Mouse (Mus musculus): ENCODE results near the gene Camk2g. TPM values are rescaled to one million over a fixed set of nuclear protein-coding genes. Genes with fewer than 3 reads are reported as not detected.
A peak's percentile ranks its signal among the peaks of the same experiment; 100 is the strongest.

Camk2g gene
- polyA plus RNA-seq, 1 experiment from 2014 or later = 140 TPM

DNA sequence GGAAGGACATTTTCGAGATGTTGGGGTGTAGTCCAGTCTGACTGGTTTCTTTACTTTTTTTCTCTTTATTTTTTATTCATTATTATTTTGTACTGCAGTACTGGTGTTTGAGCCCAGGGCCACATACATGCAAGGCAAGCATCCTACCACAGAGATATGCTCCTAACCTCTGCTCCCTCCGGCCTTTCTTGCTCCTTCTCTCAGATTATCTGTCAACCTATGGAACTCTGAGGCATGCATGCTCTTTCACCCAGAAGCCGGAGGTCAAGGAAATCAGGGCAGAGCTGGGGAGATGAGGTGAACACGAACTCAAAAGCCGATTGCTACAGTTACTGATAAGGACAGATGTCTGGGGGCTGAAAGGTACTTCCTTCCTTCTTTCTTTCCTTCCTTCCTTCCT, 10.6 kb upstream of the Camk2g start:
- H3K4me3 ChIP-seq = no peak overlapping the region
- no peak overlapping the region for H3K27ac ChIP-seq
- H3K4me1 ChIP-seq = no peaks in the 10 kb centered on the region
- 80% methylated on average over 5 of the region's 5 CpGs for WGBS
- no peaks in the 10 kb centered on the region for H3K9me3 ChIP-seq
- no peak overlapping the region for H3K9ac ChIP-seq
- no peaks in the 10 kb centered on the region for H3K36me3 ChIP-seq (replicated peaks)
- no peak for ATAC-seq (replicated peaks)
- no peaks in the 10 kb centered on the region for H3K27me3 ChIP-seq (replicated peaks)
- H3K4me2 ChIP-seq = no peak overlapping the region

DNA sequence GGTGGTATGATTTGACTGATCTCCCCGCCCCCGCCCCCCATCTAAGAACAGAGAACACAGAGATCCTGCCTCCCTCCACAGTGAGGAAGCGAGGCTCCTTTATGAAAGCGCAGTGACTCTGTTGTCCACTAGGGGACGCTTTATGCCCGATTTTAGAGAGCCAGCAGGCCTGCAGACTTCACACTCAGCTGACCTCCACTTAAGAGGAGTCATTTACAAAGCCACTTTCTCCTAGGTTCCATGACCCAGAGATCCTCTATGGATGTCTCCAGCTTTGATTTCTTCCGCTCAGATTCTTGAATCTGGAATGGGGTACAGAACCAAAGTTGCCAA, 9.7 kb upstream of the Camk2g start:
- H3K4me1 ChIP-seq = no peaks in the 10 kb centered on the region
- H3K36me3 ChIP-seq (replicated peaks) = no peaks in the 10 kb centered on the region
- H3K27me3 ChIP-seq (replicated peaks) = no peaks in the 10 kb centered on the region
- ATAC-seq (replicated peaks) = peak; percentile 20
- no peak overlapping the region for H3K27ac ChIP-seq
- no peak overlapping the region for H3K9ac ChIP-seq
- H3K4me2 ChIP-seq = no peak overlapping the region
- H3K9me3 ChIP-seq = no peaks in the 10 kb centered on the region
- H3K4me3 ChIP-seq = no peak overlapping the region
- 3% methylated on average over 7 of the region's 7 CpGs for WGBS

DNA sequence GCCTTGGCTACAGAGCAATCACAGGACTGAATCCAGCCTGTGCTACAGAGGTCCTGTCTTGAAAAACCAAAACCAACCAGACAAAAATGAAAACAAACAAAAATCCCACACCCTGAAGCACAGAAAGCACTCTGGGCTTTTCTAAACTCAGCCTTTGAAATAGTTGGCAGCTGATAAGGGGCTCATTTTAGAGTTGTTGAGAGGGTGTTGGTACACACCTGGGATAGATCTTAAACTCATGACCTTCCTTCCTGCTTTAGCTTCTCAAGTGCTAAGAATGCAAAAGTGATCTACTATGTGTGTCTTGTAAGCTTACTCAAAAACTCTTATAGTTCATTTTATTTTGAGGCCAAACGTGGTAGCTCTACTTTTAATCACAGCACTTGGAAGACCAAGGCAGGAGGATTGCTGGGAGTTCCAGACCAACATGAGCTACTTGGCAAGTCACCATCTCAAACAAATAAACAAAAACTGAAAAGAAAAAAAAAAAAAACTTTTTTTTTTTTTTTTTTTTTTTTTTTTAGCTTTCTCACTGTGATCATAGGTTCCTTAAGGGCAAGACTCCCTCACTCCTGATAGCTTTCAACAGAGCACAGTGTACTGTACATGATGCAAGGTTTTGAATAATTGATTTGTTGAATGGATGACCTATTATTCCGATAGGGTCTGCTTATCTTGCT, 9.2 kb upstream of the Camk2g start:
- no peak overlapping the region for H3K9ac ChIP-seq
- no peak overlapping the region for H3K4me3 ChIP-seq
- no peak overlapping the region for H3K4me2 ChIP-seq
- no peaks in the 10 kb centered on the region for H3K36me3 ChIP-seq (replicated peaks)
- H3K4me1 ChIP-seq = no peaks in the 10 kb centered on the region
- H3K27me3 ChIP-seq (replicated peaks) = no peaks in the 10 kb centered on the region
- H3K27ac ChIP-seq = no peak overlapping the region
- no peaks in the 10 kb centered on the region for H3K9me3 ChIP-seq
- ATAC-seq (replicated peaks) = peak; percentile 65
- WGBS = 44% methylated on average over 2 of the region's 2 CpGs

DNA sequence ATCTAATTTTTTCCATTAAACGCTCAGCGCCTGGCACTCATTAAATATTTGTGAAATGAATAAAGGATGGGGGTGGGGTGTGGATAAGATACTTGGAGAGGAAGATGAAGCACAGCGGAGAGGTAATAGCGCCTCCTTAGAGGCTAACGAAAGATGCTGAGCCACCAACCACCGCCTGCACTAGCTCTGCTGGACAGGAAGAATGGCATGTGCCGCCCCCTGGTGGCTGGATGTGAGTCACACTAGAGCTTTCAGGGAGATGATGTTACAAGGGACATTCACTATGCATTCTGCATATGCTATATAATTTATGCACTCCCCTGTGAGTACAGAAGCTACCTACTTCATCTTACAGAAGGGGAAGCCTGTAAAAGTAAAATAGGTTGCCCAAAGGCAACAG, 4.9 kb upstream of the Camk2g start:
- no peak overlapping the region for H3K4me2 ChIP-seq
- no peaks in the 10 kb centered on the region for H3K27me3 ChIP-seq (replicated peaks)
- H3K36me3 ChIP-seq (replicated peaks) = no peaks in the 10 kb centered on the region
- H3K9ac ChIP-seq = no peak overlapping the region
- no peak overlapping the region for H3K27ac ChIP-seq
- no peak for ATAC-seq (replicated peaks)
- 10% methylated on average over 7 of the region's 7 CpGs for WGBS
- no peaks in the 10 kb centered on the region for H3K9me3 ChIP-seq
- peaks cover 28% of the 10 kb centered on the region for H3K4me1 ChIP-seq
- no peak overlapping the region for H3K4me3 ChIP-seq

DNA sequence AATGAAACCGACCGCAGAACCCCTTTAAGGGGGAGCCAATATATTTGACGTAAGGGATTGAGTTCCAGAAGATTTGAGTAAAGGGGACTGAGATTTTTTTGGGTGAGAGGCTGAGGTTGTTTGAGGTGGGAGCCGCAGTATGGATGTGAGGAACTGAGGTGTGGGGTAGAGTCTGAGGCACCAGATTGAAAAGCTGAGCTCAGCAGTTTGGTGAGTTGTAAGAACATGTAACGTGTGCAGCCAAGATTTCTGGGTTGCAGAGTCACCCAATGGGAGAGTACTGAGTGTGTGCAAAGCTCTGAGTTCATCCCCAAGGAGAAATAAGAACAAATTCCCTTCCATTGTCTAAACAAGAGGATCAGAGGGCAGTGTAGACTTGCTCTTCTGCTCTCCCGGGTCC, 4.4 kb upstream of the Camk2g start:
- H3K4me3 ChIP-seq = no peak overlapping the region
- no peaks in the 10 kb centered on the region for H3K9me3 ChIP-seq
- H3K27me3 ChIP-seq (replicated peaks) = no peaks in the 10 kb centered on the region
- peaks cover 28% of the 10 kb centered on the region for H3K4me1 ChIP-seq
- no peak for ATAC-seq (replicated peaks)
- no peaks in the 10 kb centered on the region for H3K36me3 ChIP-seq (replicated peaks)
- 86% methylated on average over 6 of the region's 6 CpGs for WGBS
- no peak overlapping the region for H3K4me2 ChIP-seq
- H3K27ac ChIP-seq = no peak overlapping the region
- no peak overlapping the region for H3K9ac ChIP-seq

DNA sequence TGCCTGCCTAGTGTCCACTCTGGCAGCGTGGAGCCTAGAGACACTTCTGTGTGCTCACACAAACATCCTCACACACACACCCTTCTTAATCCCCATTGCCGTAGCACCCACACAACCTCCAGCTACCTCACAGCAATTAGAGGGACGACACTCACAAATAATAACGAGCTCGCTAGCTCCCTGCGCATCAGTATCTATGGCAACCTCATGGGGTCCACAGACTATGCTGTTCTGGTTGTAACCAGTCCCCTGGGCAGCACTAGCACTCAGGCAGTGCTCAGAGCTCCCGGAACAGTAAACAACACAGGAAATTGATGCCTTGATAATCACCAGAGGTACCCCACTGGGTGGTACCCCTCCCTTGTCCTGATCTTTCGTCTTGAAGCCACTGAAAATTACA, 2.8 kb upstream of the Camk2g start:
- peak overlapping the region; percentile 14; the same call in 1 of the 2 replicates for H3K4me2 ChIP-seq
- whole genome bisulfite sequencing = 16% methylated on average over 8 of the region's 8 CpGs

DNA sequence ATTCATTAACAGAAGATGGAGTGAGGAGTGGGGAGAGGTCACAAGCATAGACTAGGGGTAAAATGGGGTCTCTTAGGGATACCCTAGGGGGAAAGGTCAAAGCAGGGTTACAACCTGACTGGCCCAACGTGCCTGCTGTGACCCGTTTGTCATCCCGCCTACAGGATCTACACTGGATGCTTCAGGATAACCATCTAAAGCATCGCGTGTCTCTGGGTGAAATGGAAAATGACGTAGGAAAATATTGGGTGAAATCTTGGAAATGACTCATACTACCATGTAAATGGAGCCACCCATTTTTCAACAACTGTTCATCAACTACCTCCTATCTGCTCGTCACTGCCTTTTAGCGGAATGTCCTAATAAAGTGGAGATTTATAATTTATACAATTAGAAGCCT, 2.3 kb upstream of the Camk2g start:
- H3K4me1 ChIP-seq = peaks cover 45% of the 10 kb centered on the region
- peak overlapping the region; percentile 14; the same call in 1 of the 2 replicates for H3K4me2 ChIP-seq
- no peak overlapping the region for H3K4me3 ChIP-seq
- no peaks in the 10 kb centered on the region for H3K9me3 ChIP-seq
- H3K36me3 ChIP-seq (replicated peaks) = no peaks in the 10 kb centered on the region
- H3K27me3 ChIP-seq (replicated peaks) = no peaks in the 10 kb centered on the region
- H3K27ac ChIP-seq = 0 out of 2 replicates have a peak overlapping the region, but pooled peaks have one; percentile 23
- 72% methylated on average over 8 of the region's 8 CpGs for WGBS
- ATAC-seq (replicated peaks) = no peak
- no peak overlapping the region for H3K9ac ChIP-seq

More for the DNA sequence above, 2.8 kb upstream of the Camk2g start:
- Histone ChIP-seq H3K4me1 (peaks cover 41% of the 10 kb centered on the region), H3K36me3 (replicated peaks) (no peaks in the 10 kb centered on the region), H3K9me3 (no peaks in the 10 kb centered on the region), H3K9ac (no peak overlapping the region), H3K27me3 (replicated peaks) (no peaks in the 10 kb centered on the region), H3K27ac (0 out of 2 replicates have a peak overlapping the region, but pooled peaks have one; percentile 23), H3K4me3 (no peak overlapping the region)
- no peak for ATAC-seq (replicated peaks)

DNA sequence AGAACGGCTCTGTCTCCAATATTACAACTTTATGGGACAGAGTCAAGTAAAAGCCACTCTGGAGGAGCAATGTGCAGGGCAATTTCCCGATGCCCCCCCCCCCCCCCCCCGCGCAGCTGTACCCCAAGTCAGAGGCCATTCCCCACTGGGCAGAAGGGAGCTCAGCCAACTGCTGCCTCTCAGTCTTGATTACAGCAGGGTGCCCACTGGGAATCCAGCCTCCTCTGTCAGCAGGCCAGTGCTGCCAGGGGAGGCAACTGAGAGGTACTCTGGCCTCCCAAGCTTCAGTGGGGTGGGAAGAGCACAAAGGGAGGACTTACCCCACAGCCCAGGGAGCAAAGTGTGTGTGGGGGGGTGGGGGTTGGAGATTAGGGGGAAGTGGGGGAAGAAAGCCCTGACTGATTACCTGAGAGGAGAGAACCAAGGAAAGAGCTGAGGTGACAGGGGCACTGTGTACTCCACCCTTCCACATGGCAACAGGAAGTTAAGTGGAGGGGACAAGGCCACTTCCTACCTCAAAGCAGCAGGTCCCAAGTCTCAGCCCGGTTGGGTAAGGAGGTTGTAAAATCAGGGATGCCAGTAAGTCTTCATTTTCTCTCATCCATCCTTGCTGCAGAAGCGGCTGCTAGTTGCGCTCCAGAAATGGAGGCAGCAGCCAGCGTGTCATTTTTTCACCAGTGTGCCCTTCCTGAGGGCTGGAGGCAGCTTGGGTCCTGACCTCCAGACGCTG, 1.7 kb upstream of the Camk2g start:
- H3K27me3 ChIP-seq (replicated peaks) = no peaks in the 10 kb centered on the region
- H3K4me2 ChIP-seq = no peak overlapping the region
- no peak overlapping the region for H3K4me3 ChIP-seq
- H3K4me1 ChIP-seq = peaks cover 50% of the 10 kb centered on the region
- 46% methylated on average over 8 of the region's 9 CpGs for WGBS
- no peak overlapping the region for H3K27ac ChIP-seq
- peaks cover 1% of the 10 kb centered on the region; the same call in 1 of the 2 replicates for H3K36me3 ChIP-seq (replicated peaks)
- no peaks in the 10 kb centered on the region for H3K9me3 ChIP-seq
- ATAC-seq (replicated peaks) = no peak
- H3K9ac ChIP-seq = no peak overlapping the region

DNA sequence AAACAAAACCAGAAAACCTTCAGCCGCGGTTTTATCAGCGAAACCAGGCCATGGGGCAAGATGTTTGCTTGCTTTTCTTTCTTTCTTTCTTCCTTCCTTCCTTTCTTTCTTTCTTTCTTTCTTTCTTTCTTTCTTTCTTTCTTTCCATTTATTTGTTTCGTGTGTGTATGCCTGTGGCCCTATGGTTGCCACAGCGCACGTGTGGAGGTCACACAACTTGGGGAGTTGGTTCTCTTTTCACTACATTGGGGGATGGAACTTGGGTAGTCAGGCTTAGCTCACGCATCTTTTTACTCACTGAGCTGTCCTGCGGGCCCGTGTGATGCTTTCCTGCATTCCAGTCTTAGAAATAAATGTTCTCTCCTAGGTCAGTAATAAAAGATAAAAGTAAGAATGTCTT, 701 bp upstream of the Camk2g start:
- 11% methylated on average over 9 of the region's 9 CpGs for WGBS
- Histone ChIP-seq H3K27me3 (replicated peaks) (no peaks in the 10 kb centered on the region), H3K4me3 (peak overlapping the region; percentile 90), H3K9me3 (no peaks in the 10 kb centered on the region), H3K9ac (peak overlapping the region; percentile 88; the same call in 1 of the 2 replicates), H3K4me2 (peak overlapping the region; percentile 85), H3K4me1 (peaks cover 52% of the 10 kb centered on the region), H3K27ac (no peak overlapping the region), H3K36me3 (replicated peaks) (peaks cover 7% of the 10 kb centered on the region; the same call in 1 of the 2 replicates)
- ATAC-seq (replicated peaks) = no peak

DNA sequence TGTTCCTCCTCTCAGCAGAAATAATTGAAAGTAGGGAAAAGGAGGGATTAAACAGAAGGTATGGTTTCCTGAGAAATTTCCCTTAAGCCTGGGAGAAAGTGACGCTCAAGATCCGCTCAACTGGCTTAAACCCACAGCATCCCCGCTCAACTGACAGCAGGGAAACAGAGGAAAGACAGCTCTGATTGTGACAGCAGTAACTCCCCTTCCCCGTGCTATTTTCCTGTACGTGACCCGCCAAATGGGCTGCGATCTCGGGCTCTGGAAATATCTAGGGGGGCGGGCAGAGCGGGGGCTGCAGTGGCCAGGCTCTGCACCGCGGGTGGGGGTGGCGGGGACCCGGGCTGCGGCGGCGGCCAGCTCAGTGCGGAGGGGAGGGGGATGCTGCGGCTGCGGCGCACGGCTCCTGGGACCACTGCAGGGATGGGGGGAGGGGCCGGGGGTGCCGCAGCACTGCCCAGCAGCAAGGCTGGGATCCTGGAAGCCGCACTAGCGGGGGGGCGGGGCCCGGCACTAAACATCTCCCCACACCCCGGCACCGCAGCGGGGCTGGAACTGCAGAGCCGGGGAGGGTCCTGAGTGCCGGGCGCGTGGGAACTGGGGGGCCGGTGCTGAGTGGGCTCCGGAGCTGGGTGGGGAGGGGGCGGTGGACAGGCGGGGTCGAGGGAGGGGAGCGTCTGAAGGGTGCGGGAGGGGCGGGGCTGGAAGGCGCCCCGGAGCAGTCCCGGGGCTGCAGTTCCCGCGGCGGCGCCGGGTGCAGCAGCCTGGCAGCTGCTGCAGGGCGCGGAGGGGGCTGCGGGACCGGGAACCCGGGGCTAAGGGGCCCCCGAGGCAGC, 748 bp downstream of the Camk2g start:
- Histone ChIP-seq H3K4me2 (peak overlapping the region; percentile 85), H3K9me3 (no peaks in the 10 kb centered on the region), H3K36me3 (replicated peaks) (peaks cover 11% of the 10 kb centered on the region; the same call in 1 of the 2 replicates), H3K4me1 (peaks cover 52% of the 10 kb centered on the region), H3K9ac (peak overlapping the region; percentile 88), H3K27ac (peak overlapping the region; percentile 81), H3K27me3 (replicated peaks) (no peaks in the 10 kb centered on the region), H3K4me3 (peak overlapping the region; percentile 90)
- WGBS = 2% methylated on average over 52 of the region's 57 CpGs
- peak; percentile 65 for ATAC-seq (replicated peaks)

DNA sequence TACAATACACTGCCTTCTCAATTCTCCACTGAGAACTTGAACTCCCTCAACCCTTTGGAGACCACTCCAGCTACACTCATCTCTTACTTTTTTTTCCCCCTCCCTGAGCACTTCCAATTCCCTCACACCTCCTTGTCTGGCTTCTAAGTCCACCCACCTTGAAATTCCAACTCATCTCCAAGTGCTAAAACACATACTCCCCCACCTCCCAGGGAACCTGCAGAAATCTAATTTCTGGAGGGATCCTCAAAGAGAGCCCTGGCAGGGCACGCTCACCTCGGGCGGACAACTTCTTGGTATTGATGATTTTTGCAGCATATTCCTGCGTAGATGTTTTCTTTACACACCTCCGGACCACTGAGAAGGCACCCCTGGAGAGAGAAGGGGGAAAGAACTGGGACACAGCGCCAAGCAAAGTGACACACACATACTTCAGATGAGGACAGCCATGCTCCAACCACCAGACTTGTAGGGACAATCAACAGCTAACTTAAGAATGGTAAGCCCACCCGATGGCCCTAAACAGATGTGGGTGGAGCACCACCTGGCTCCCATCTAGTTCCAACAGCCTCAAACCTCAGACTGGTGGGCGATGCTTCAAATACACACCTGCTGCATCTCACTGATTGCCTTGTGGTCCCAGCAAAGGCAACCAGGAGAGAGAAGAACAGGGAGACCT, 1.5 kb downstream of the Camk2g start:
- H3K4me2 ChIP-seq = peak overlapping the region; percentile 85
- 66% methylated on average over 8 of the region's 8 CpGs for WGBS
- peaks cover 13% of the 10 kb centered on the region; the same call in 1 of the 2 replicates for H3K36me3 ChIP-seq (replicated peaks)
- H3K4me1 ChIP-seq = peaks cover 53% of the 10 kb centered on the region
- peak overlapping the region; percentile 81 for H3K27ac ChIP-seq
- ATAC-seq (replicated peaks) = no peak
- H3K9me3 ChIP-seq = no peaks in the 10 kb centered on the region
- peak overlapping the region; percentile 90 for H3K4me3 ChIP-seq
- H3K9ac ChIP-seq = peak overlapping the region; percentile 88
- H3K27me3 ChIP-seq (replicated peaks) = no peaks in the 10 kb centered on the region
